In genomic region chr19:55794194-55794945, GRCm38 (mm10) we compare ENCODE assay signal across 22 mouse cellular contexts. TPM values are rescaled to one million over a fixed set of nuclear protein-coding genes. Genes with fewer than 3 reads are reported as not detected.
DNase-seq lines count a peak whose midpoint lies in the region; ATAC-seq and TF ChIP-seq lines count a peak whose summit lies in the region.
"Had no signal": no experiment of that assay in that cellular context is flagged by ENCODE, and none has a peak within 500 bp of the region (broad histone marks: within the 10 kb centered on the region; RNA-seq: fewer than 3 reads in every experiment).

No protein-coding gene starts in this region.

- TF ChIP-seq POLR2A in kidney, adult 2 months (IDR thresholded peaks at IDR 0.05; ENCODE audit: low read depth, low read length), result no peak
- TF ChIP-seq POLR2A in liver, adult 2 months (IDR thresholded peaks at IDR 0.05; ENCODE audit: extremely low read depth, insufficient read depth, low read length), result no peak

- H3K27ac ChIP-seq in kidney, adult 2 months (ENCODE audit: insufficient read depth, low read depth, low read length), result peak overlapping the region; percentile 65; the same call in 1 of the 2 replicates
- H3K27ac ChIP-seq in liver, adult 2 months (replicated peaks; ENCODE audit: insufficient read depth, low read depth, low read length), result peak overlapping the region; percentile 41
- H3K27ac ChIP-seq in liver, embryonic 11.5 days (ENCODE audit: low read depth, low read length), result no peak overlapping the region
- H3K27ac ChIP-seq in midbrain, embryonic 16.5 days (ENCODE audit: low read length), result no peak overlapping the region
- H3K27ac ChIP-seq: embryonic facial prominence, embryonic 12.5 days; forebrain, embryonic 12.5 days; hindbrain, embryonic 10.5 days; intestine, embryonic 15.5 days; liver, embryonic 13.5 days had no signal

- H3K4me3 ChIP-seq in kidney, adult 2 months (ENCODE audit: insufficient read depth, low read depth, low read length), result no peak overlapping the region
- H3K4me3 ChIP-seq in liver, adult 2 months (ENCODE audit: insufficient read depth, low read depth, low read length), result no peak overlapping the region
- no peak overlapping the region for H3K4me3 ChIP-seq in liver, embryonic 11.5 days (ENCODE audit: low read depth, low read length)
- H3K4me3 ChIP-seq in midbrain, embryonic 16.5 days (ENCODE audit: low read depth, low read length), result no peak overlapping the region
- H3K4me3 ChIP-seq: embryonic facial prominence, embryonic 12.5 days; erythroblast, embryonic 14.5 days; forebrain, embryonic 12.5 days; hindbrain, embryonic 10.5 days; intestine, embryonic 15.5 days; liver, embryonic 13.5 days had no signal

- no peaks in the 10 kb centered on the region for H3K36me3 ChIP-seq in kidney, adult 2 months (ENCODE audit: control insufficient read depth, insufficient read depth, low read length)
- H3K36me3 ChIP-seq in liver, adult 2 months (ENCODE audit: control insufficient read depth, insufficient read depth, low read length), result no peaks in the 10 kb centered on the region
- no peaks in the 10 kb centered on the region for H3K36me3 ChIP-seq in liver, embryonic 11.5 days (ENCODE audit: control insufficient read depth, insufficient read depth, low read length)
- no peaks in the 10 kb centered on the region for H3K36me3 ChIP-seq in midbrain, embryonic 16.5 days (ENCODE audit: control insufficient read depth, insufficient read depth, low read length)
- H3K36me3 ChIP-seq: forebrain, embryonic 12.5 days; intestine, embryonic 15.5 days; liver, embryonic 13.5 days had no signal

- H3K4me1 ChIP-seq in kidney, adult 2 months (ENCODE audit: control insufficient read depth, insufficient read depth, low read length), result peaks cover 28% of the 10 kb centered on the region
- H3K4me1 ChIP-seq in liver, adult 2 months (ENCODE audit: control insufficient read depth, insufficient read depth, low read length), result peaks cover 63% of the 10 kb centered on the region
- H3K4me1 ChIP-seq in liver, embryonic 11.5 days (replicated peaks; ENCODE audit: control insufficient read depth, insufficient read depth, low read length), result peaks cover 2% of the 10 kb centered on the region; the same call in 1 of the 2 replicates
- peaks cover 34% of the 10 kb centered on the region for H3K4me1 ChIP-seq in midbrain, embryonic 16.5 days (ENCODE audit: control insufficient read depth, insufficient read depth, low read length)

- no peak for ATAC-seq in liver, embryonic 11.5 days (replicated peaks; ENCODE audit: low FRiP score)
- ATAC-seq in midbrain, embryonic 16.5 days, result no peak
- ATAC-seq: hindbrain, embryonic 16.5 days had no signal

- 63% methylated on average over 8 of the region's 8 CpGs for WGBS in kidney, adult 2 months
- 79% methylated on average over 8 of the region's 8 CpGs for WGBS in liver, adult 2 months
- WGBS in liver, embryonic 11.5 days, result 72% methylated on average over 8 of the region's 8 CpGs
- WGBS in midbrain, embryonic 16.5 days, result 48% methylated on average over 8 of the region's 8 CpGs

- peak; percentile 37 for DNase-seq in adrenal gland, adult 2 months
- no peak for DNase-seq in adrenal gland, adult 18-20 months (ENCODE audit: low spot score in 2 of 2)
- peak; percentile 61 for DNase-seq in kidney, adult 2 months
- no peak for DNase-seq in kidney, adult 18-20 months
- peak; percentile 62 for DNase-seq in liver, adult 2 months (ENCODE audit: extremely low read depth, low read depth, low spot score)
- DNase-seq in liver, embryonic 11.5 days (ENCODE audit: low spot score), result no peak
- DNase-seq in cerebellum, postnatal 14 days, result no peak
- DNase-seq: cerebellum, adult 11-12 months; cerebellum, postnatal 10 days; liver, embryonic 13.5 days; lung, adult 2 months; lung, postnatal 14 days; thymus, adult 2 months had no signal

- H3K27me3 ChIP-seq in kidney, adult 2 months (replicated peaks; ENCODE audit: control insufficient read depth, insufficient read depth, low read length), result no peaks in the 10 kb centered on the region
- no peaks in the 10 kb centered on the region for H3K27me3 ChIP-seq in liver, adult 2 months (ENCODE audit: control insufficient read depth, insufficient read depth, low read length)
- H3K27me3 ChIP-seq in liver, embryonic 11.5 days (replicated peaks; ENCODE audit: control insufficient read depth, insufficient read depth, low read length), result no peaks in the 10 kb centered on the region
- no peaks in the 10 kb centered on the region for H3K27me3 ChIP-seq in midbrain, embryonic 16.5 days (ENCODE audit: control insufficient read depth, insufficient read depth, low read depth, low read length)
- H3K27me3 ChIP-seq: embryonic facial prominence, embryonic 12.5 days; forebrain, embryonic 12.5 days; intestine, embryonic 15.5 days had no signal

- no peak for TF ChIP-seq CTCF in kidney, adult 2 months (conservative IDR thresholded peaks at IDR 0.05; ENCODE audit: insufficient read depth, insufficient read length, low read depth, low read length)
- no peak for TF ChIP-seq CTCF in liver, adult 2 months (IDR thresholded peaks at IDR 0.05; ENCODE audit: low read depth, low read length)

- H3K9me3 ChIP-seq in liver, embryonic 11.5 days (ENCODE audit: control insufficient read depth, low read length), result no peaks in the 10 kb centered on the region
- H3K9me3 ChIP-seq in midbrain, embryonic 16.5 days (replicated peaks; ENCODE audit: control insufficient read depth, low read length, poor library complexity, severe bottlenecking), result no peaks in the 10 kb centered on the region
- H3K9me3 ChIP-seq: embryonic facial prominence, embryonic 12.5 days; forebrain, embryonic 12.5 days; hindbrain, embryonic 10.5 days; intestine, embryonic 15.5 days; liver, embryonic 13.5 days had no signal

- H3K79me2 ChIP-seq in liver, adult 2 months (ENCODE audit: control insufficient read depth, insufficient read depth, low read length), result peaks cover 45% of the 10 kb centered on the region; the same call in 1 of the 2 replicates

- no peak overlapping the region for H3K4me2 ChIP-seq in liver, embryonic 11.5 days
- no peak overlapping the region for H3K4me2 ChIP-seq in midbrain, embryonic 16.5 days (ENCODE audit: low read length)
- H3K4me2 ChIP-seq: embryonic facial prominence, embryonic 12.5 days; forebrain, embryonic 12.5 days; heart, embryonic 11.5 days; intestine, embryonic 15.5 days; liver, embryonic 13.5 days; midbrain, embryonic 11.5 days had no signal

- no peak overlapping the region for H3K9ac ChIP-seq in liver, adult 2 months (ENCODE audit: low read depth, low read length)
- H3K9ac ChIP-seq in liver, embryonic 11.5 days (ENCODE audit: low read depth, low read length), result no peak overlapping the region
- H3K9ac ChIP-seq in midbrain, embryonic 16.5 days (ENCODE audit: low read depth, low read length), result no peak overlapping the region
- H3K9ac ChIP-seq: embryonic facial prominence, embryonic 12.5 days; forebrain, embryonic 12.5 days; intestine, embryonic 15.5 days; liver, embryonic 13.5 days had no signal

RNA-seq across cellular contexts. Expression of gene Tcf7l2, which starts 52.8 kb away (rescaled TPM):
- 10 to 100 TPM; 22.6 to 24.2 TPM for total RNA-seq in adrenal gland, adult 2 months (2021)
- 18.2 and 19.0 TPM in 2 replicates for polyA plus RNA-seq in adrenal gland, adult 2 months (2012; rRNA removed)
- total RNA-seq in adrenal gland, adult 18-20 months (2021), result 10 to 100 TPM; 16.0 to 17.3 TPM
- polyA plus RNA-seq in kidney, adult 2 months (2012; rRNA removed), result 15.8 and 18.2 TPM in 2 replicates
- total RNA-seq in liver, adult 2 months (2014; rRNA removed), result 3.2 and 4.6 TPM in 2 replicates
- polyA plus RNA-seq in liver, adult 2 months (2012; rRNA removed), result 13.3 and 14.6 TPM in 2 replicates
- polyA plus RNA-seq in liver, embryonic 11.5 days (2014; fragmentation: Nextera tagmentation; extraction: Ambion mirVana), result 48.9 and 50.3 TPM in 2 replicates
- 824 and 1,080 TPM in 2 replicates for polyA plus RNA-seq in midbrain, embryonic 16.5 days (2015; fragmentation: Nextera tagmentation; extraction: Ambion mirVana)

Comparison
In these comparisons a context has a peak if more than half of its experiments do, and no peak if none do; other contexts are left out.
1. DNase-seq: peak in adrenal gland, adult 2 months (single experiment), kidney, adult 2 months (single experiment) and liver, adult 2 months (single experiment); none in adrenal gland, adult 18-20 months (0 of 2), kidney, adult 18-20 months (single experiment), liver, embryonic 11.5 days (single experiment) and cerebellum, postnatal 14 days (0 of 2).
2. H3K27ac ChIP-seq: peak in kidney, adult 2 months (single experiment) and liver, adult 2 months (single experiment); none in liver, embryonic 11.5 days (single experiment) and midbrain, embryonic 16.5 days (single experiment).
3. RNA of gene Tcf7l2, which starts 52.8 kb away (polyA plus RNA-seq): 824 to 1,080 TPM in midbrain, embryonic 16.5 days; 48.9 to 50.3 TPM in liver, embryonic 11.5 days, 18.2 to 19.0 TPM in adrenal gland, adult 2 months, 15.8 to 18.2 TPM in kidney, adult 2 months and 13.3 to 14.6 TPM in liver, adult 2 months; every median in the first group is over 10 times any median in the second.